Mouse (Mus musculus) lung, adult 2 months (tissue): ENCODE data around the gene Npsr1.

ENCODE experiments used
- CTCF ChIP-seq: fragments of 200-500 bp; IDR thresholded peaks from 2 replicates; pipeline ENCODE4 v1.5.1; 2011; ENCODE audit warnings: mild to moderate bottlenecking, low read length, control low read depth; ENCODE audit not compliant: insufficient read depth
- POLR2A ChIP-seq: fragments of 200-500 bp; IDR thresholded peaks from 2 replicates; pipeline ENCODE4 v1.6.1; 2011; ENCODE audit warnings: low read depth, mild to moderate bottlenecking, control low read depth, low read length, borderline replicate concordance; ENCODE audit errors: extremely low read depth

DNA sequence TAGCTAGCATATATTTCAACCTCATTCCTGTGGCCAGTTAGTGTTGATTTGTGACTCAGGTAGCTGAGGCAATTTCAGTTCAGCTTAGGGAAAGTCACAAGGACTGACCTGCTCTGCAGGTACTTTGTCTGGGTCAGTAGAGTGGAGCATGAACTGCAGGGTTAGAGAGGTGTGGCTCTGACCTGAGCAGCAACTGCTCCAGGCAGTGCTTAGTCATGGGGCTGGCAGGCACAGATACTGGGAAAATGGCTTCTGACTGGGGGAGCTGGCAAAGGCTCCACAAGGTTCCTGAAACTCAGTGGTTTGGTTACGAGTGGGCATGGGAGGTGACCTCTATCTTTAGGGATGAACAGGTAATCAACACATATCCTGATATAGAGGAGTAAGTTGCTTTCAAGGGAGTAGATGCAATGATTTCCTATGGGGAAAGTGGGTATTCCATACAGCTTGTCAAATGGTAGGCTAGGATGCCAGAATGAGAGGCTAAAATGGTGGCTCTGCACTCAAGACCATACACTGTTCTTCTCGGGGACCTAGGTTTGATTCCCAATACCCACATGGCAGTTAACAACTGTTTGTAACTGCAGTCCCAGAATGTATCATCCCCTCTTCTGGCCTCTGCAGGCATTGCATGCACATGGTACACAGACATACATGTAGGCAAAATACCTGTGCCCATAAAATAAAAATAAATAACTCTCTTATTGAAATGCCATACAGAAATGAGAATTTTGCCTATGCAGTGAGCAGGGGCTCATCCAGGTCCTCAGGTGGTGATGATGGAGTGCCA is 182.9 kb downstream of the Npsr1 start:
- TF ChIP-seq CTCF (no peak), POLR2A (no peak)
